Mouse (Mus musculus) testis, adult 2 months (tissue): ENCODE measurements around the gene Lgals4. TPM values are rescaled to one million over a fixed set of nuclear protein-coding genes. Genes with fewer than 3 reads are reported as not detected.

ENCODE experiments used
- H3K27ac ChIP-seq: fragments of 200-500 bp; 2 replicates; pipeline ENCODE4 v1.5.1; 2012; ENCODE audit warnings: low read depth, low read length; ENCODE audit not compliant: control insufficient read depth, insufficient read depth
- H3K27me3 ChIP-seq: fragments of 200-500 bp; 2 replicates; pipeline ENCODE4 v1.6.1; 2012; ENCODE audit warnings: mild to moderate bottlenecking, low read length, moderate library complexity; ENCODE audit not compliant: control insufficient read depth, insufficient read depth
- H3K36me3 ChIP-seq: fragments of 200-500 bp; 2 replicates; pipeline ENCODE4 v1.6.1; 2012; ENCODE audit warnings: mild to moderate bottlenecking, low read length; ENCODE audit not compliant: control insufficient read depth, insufficient read depth
- H3K4me1 ChIP-seq: fragments of 200-500 bp; 2 replicates; pipeline ENCODE4 v1.6.1; 2012; ENCODE audit warnings: low read length; ENCODE audit not compliant: control insufficient read depth, insufficient read depth
- H3K4me3 ChIP-seq: fragments of 200-500 bp; 2 replicates; pipeline ENCODE4 v1.5.1; 2012; ENCODE audit warnings: low read depth, mild to moderate bottlenecking, low read length, moderate library complexity, mixed read lengths; ENCODE audit not compliant: control insufficient read depth
- CTCF ChIP-seq: fragments of 200-500 bp; IDR thresholded peaks from 2 replicates; pipeline ENCODE4 v1.5.1; 2012; ENCODE audit warnings: low read depth, mild to moderate bottlenecking, inconsistent platforms, low read length, moderate library complexity; ENCODE audit not compliant: control insufficient read depth, insufficient read depth, insufficient replicate concordance
- POLR2A ChIP-seq: fragments of 200-500 bp; IDR thresholded peaks from 2 replicates; pipeline ENCODE4 v1.6.1; 2012; ENCODE audit warnings: low read depth, mild to moderate bottlenecking, inconsistent platforms, low read length, moderate library complexity; ENCODE audit not compliant: control insufficient read depth
- polyA plus RNA-seq: library from polyadenylated mRNA; depleted of rRNA; stranded (reverse); fragments of >200 nt; gene quantifications from 2 replicates; pipeline ENCODE4 v1.2.3, GENCODE M21; 2012

Gene Lgals4
- polyA plus RNA-seq, 1 experiment = 13.8 TPM

GRCm38 (mm10) chr7:28808957-28809393 lies 24.7 kb upstream of the Lgals4 start:
- H3K4me3 ChIP-seq = peak overlapping the region; percentile 93
- H3K36me3 ChIP-seq = peaks cover 5% of the 10 kb centered on the region
- TF ChIP-seq POLR2A = peak; percentile 60
- no peak for TF ChIP-seq CTCF
- peaks cover 12% of the 10 kb centered on the region for H3K4me1 ChIP-seq
- H3K27ac ChIP-seq = peak overlapping the region; percentile 95
- no peaks in the 10 kb centered on the region for H3K27me3 ChIP-seq

- TF ChIP-seq CTCF (no peak), POLR2A (no peak; the same call in 1 of the 2 replicates)
- H3K27ac ChIP-seq = peak overlapping the region; percentile 95
- peak overlapping the region; percentile 93 for H3K4me3 ChIP-seq
- H3K4me1 ChIP-seq = peaks cover 12% of the 10 kb centered on the region
- H3K27me3 ChIP-seq = no peaks in the 10 kb centered on the region
- H3K36me3 ChIP-seq = peaks cover 5% of the 10 kb centered on the region
These were observed 24.1 kb upstream of the Lgals4 start for GRCm38 (mm10) chr7:28809401-28810089.

DNA sequence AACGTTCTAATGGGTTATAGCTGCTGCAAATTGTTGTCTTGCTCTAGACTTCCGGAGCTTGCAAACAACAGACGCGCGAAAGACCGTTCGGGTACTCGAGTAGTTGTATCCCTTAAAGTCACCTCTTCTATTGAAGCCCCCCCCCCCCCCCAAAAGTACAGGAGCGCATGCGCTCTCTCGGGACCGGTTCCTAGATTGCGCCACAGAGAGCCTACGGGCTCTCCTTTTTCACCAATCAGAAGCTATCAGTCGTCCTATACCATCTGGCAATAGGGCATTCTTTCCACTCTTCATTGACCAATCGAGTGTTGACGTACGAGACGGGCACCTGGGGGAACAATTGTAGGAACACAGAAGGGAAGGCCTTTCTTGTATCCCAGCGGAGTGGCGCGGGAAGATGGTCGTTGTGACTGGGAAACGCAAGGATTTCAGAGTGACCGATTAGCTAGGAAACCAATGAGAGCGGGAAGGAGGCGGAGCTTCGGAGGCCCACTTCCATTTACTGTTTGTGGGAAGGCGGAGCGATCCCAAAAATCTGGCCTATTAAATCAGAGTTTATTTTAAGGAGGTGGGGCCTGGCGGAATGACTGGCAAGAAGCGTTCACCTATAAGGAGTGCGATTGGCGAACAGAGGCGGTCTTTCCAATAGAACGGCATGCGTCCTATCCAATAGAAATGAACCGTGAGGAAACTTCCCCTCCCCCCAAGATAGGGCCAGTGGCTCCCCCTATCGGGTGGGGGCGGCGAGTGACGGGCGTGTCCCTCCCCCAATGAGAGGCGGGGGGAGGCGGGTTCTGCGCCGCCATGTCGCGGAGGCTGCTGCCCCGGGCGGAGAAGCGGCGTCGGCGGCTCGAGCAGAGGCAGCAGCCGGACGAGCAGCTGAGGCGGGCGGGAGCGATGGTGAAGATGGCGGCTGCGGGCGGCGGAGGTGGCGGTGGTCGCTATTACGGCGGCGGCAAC lies 23.3 kb upstream of the Lgals4 start:
- Histone ChIP-seq H3K4me1 (peaks cover 12% of the 10 kb centered on the region), H3K27ac (peak overlapping the region; percentile 97), H3K4me3 (peak overlapping the region; percentile 93), H3K27me3 (no peaks in the 10 kb centered on the region), H3K36me3 (peaks cover 9% of the 10 kb centered on the region)
- TF ChIP-seq POLR2A (peak; percentile 93), CTCF (no peak)

DNA sequence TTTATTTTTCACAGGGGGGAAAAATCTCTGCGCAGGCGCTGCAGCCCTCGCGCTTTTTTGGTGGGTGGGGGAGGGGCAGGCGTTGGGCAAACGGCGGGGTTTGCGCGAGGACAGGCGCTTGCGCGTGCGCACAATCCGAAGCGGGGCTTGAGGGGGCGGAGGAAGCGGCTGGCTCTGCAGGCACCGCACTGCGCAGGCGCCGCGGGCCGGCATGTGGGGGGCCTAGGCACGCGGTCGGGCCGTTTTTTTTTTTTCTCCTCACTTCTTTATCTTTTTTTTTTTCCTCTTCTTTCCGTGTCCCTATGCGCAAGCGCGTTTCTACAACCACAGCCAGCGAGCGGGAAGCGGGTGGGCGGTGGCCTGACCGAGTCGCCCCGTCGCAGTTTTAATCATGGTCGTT lies 22.4 kb upstream of the Lgals4 start:
- Histone ChIP-seq H3K27ac (peak overlapping the region; percentile 97), H3K4me1 (peaks cover 12% of the 10 kb centered on the region), H3K27me3 (no peaks in the 10 kb centered on the region), H3K36me3 (peaks cover 9% of the 10 kb centered on the region), H3K4me3 (peak overlapping the region; percentile 93)
- TF ChIP-seq CTCF (no peak), POLR2A (no peak; the same call in 1 of the 2 replicates)

GRCm38 (mm10) chr7:28811640-28812275 lies 21.9 kb upstream of the Lgals4 start:
- Histone ChIP-seq H3K4me1 (peaks cover 12% of the 10 kb centered on the region), H3K4me3 (peak overlapping the region; percentile 93), H3K36me3 (peaks cover 9% of the 10 kb centered on the region), H3K27ac (peak overlapping the region; percentile 77), H3K27me3 (no peaks in the 10 kb centered on the region)
- TF ChIP-seq CTCF (no peak), POLR2A (no peak)

DNA sequence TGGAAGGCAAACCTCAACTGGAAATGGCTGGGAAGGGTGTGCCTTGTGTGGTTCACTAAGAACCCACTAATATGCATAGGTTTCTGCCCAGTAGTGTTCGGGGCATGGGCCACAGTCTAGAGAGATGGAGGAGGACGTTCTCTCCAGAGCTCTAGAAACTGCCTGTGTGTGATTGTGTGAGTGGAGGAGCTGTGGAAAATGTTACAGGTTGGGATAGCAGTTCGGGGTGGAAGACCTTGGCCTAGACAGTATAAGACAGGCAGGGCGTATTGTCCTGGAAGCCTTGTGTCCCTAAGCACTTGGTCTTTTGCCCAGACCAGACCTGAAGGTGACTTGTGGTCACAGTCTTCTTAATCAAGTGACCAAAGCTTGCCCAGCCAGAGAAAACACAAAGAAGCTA lies 21.2 kb upstream of the Lgals4 start:
- Histone ChIP-seq H3K27me3 (no peaks in the 10 kb centered on the region), H3K4me1 (peaks cover 12% of the 10 kb centered on the region), H3K4me3 (peak overlapping the region; percentile 93), H3K27ac (peak overlapping the region; percentile 77), H3K36me3 (peaks cover 9% of the 10 kb centered on the region)
- TF ChIP-seq CTCF (no peak), POLR2A (no peak)
